Mouse (Mus musculus): ENCODE results near the gene Ube2g1.
"Not testable (repeated sequence)": the region's sequence is repeated elsewhere in the genome, so short reads cannot be mapped to it uniquely, and the experiment has no call there.

Gene Ube2g1

DNA sequence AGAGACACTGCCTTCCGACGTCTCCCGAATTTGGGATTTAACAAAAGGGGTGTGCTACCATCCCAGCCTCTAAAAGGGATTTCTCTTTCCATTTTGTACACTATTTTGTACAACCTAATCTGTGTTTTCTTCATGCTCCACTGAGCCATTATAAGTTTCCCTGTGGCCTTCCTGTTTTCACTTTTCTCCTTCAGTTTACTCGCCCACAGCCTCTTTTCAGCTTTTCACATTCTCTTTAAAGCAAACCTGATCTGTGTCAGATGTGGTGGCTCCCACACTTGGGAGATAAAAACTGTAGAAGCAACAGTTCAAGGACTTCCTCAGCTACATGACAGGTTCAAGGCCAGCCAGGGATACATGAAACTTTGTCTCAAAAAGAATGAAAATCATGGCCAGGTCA lies 85.3 kb downstream of the Ube2g1 start:
- no peak for DNase-seq (ENCODE audit: low spot score in 2 of 2)

- DNase-seq (ENCODE audit: low spot score in 2 of 2) = no peak
Observed at GRCm38 (mm10) chr11:72695025-72695424, 87.9 kb downstream of the Ube2g1 start.

- no peak for DNase-seq (ENCODE audit: low spot score in 2 of 2)
Observed at GRCm38 (mm10) chr11:72696368-72696971, 89.4 kb downstream of the Ube2g1 start.

DNA sequence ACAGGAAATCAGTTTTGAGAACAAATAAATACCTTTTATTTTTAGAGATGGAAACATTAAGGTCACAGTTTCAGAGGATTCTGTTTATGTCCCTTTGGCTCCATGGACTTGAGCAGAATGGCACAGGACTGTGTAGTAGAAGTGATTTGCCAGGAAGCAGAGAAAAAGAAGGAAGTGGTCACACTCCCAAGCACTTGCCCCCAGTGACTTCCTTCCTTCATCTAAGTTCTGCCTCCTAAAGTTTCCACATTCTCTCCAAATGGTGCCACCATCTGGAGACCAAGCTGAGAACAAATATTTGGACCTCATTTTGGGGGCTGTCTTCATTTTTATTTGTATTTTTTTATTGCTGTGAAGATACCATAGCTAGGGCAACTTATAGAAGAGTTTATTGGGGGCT lies 90.2 kb downstream of the Ube2g1 start:
- DNase-seq (ENCODE audit: low spot score in 2 of 2) = no peak

DNA sequence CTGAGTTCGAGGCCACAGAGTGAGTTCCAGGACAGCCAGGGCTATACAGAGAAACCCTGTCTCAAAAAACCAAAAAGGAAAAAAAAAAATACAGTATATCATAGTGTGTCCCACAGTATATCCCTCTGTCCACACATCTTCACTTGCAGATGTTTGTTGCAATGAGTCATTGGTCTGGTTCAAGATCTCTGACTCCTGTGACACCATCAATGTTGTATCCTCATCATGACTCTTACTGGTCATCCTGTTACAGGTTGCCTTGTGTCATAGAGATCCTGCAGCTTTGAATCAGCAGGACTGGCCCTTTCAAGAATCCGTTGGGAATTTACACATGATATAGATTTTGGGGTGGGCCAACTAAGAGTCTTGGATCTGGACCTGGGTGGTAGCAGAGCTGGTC lies 98.0 kb downstream of the Ube2g1 start:
- not testable (repeated sequence) for DNase-seq (ENCODE audit: low spot score in 2 of 2)

GRCm38 (mm10) chr11:72712721-72713120 lies 105.6 kb downstream of the Ube2g1 start:
- DNase-seq (ENCODE audit: low spot score in 2 of 2) = peak; percentile 66 to 79

DNA sequence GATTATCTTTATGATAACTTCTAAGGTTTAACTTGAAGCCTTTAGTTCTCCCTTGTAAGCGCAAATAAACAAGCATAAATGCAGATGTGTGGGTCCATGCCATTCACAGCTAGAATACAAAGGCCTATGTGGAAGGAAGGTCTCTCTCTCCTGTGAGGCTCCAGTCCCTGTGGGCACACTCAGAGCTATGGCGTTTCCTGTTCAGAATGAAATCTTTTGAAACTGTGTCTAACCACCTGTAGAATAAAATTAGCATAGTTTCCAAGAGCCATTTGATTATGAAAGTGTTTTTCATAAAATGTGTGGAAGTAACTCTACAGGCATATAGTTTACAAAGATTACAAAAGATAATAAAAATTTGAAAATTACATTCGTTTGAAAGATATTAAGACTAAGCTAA lies 111.1 kb downstream of the Ube2g1 start:
- no peak for DNase-seq (ENCODE audit: low spot score in 2 of 2)

- DNase-seq (ENCODE audit: low spot score in 2 of 2) = no peak
Observed at GRCm38 (mm10) chr11:72723165-72723564, 116.1 kb downstream of the Ube2g1 start.

- DNase-seq (ENCODE audit: low spot score in 2 of 2) = no peak
Observed at GRCm38 (mm10) chr11:72723871-72724270, 116.8 kb downstream of the Ube2g1 start.

DNA sequence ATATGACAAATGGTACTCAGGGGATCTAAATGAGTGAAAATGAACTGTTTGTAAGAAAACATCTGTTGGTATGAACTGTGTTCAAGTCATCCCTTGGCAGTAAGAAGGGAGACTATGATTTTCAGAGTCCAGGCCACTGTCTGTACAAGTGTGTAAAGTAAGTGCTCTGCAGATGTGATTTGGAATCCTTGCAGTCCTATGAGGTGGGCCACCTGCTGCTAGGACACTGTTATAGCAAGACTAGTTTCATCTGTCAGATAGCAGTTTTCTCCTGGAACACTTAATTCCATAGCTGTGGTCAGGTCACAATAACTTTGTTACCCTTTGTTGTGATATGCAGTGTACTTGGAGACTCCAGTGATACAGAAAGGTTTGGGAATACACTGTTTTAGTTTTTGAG lies 118.9 kb downstream of the Ube2g1 start:
- DNase-seq (ENCODE audit: low spot score in 2 of 2) = no peak

GRCm38 (mm10) chr11:72733736-72734135 lies 126.7 kb downstream of the Ube2g1 start:
- no peak for DNase-seq (ENCODE audit: low spot score in 2 of 2)

DNA sequence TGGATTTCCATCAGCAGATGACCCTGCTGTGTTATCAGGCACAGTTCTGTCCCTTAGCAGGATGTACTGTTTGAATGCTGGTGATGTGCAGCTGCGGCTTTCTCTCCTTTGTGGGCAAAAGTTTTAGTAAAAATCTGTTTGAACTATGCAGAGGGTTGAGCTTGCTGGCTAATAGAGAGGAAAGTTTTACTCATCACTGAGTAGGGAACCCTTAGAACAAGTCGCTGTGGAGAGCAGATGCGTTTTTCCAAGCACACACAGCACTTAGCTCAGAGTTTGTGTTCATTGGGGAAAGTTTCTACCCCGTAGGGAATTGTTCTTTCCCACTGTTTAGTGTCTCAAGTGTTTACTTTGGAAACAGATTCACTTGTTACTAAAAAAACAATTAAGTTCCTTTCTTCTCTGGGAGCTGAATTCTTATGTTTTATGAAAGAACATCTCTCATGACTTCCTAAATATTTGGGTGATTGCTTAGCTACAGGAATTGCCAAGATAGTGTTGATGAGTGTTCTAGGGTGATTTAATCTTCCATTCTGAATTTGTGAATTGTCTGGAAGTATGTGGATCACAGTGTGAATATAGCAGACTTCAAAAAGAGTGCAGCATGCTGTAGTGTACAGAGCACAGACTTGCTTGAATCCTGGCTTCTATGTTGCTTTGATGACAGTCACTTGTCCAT lies 127.9 kb downstream of the Ube2g1 start:
- no peak for DNase-seq (ENCODE audit: low spot score in 2 of 2)

DNA sequence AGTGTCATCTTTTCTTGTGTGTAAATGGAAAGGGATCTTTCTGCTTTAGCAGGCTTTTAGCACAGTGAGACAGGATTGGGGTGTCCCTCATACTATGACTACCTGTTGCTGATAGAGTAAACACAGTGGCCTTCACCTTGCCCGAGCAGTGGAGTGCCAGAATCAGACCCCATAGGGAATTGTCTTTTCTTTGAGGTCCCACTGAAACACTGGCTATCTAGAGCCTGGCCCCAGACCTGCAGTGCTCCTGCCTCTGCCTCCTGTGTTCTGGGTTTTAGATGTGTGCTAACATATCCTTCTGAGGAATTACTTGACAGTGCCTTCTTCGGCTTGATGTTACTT lies 128.4 kb downstream of the Ube2g1 start:
- no peak for DNase-seq (ENCODE audit: low spot score in 2 of 2)

Measured in frontal cortex, postnatal 36 days (tissue).